Mouse (Mus musculus): ENCODE measurements around the gene Fgfbp3. TPM values are rescaled to one million over a fixed set of nuclear protein-coding genes. Genes with fewer than 3 reads are reported as not detected.

Fgfbp3 gene
- polyA plus RNA-seq, 1 experiment: 4.9 TPM

DNA sequence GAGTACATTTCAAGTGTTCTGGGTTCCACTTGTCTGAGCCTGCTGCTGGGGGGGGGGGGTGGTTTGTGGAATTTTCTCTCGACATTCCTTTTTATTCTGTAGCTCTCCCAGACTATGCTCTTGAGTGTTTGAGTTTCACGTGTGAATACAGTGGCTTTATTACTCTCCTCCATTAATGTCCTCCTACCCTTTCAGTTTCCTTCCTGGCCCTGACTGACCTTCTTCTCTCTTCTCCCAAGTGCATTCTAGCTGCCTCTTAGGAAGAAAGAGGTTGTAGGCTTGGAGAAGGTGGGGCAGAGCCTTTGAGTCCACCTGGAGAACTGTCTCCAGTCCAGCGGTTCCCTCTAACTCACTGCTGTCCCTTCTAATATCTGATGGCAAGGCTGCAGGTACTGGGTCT is 3.5 kb upstream of the Fgfbp3 start:
- Histone ChIP-seq H3K4me3 (ENCODE audit: low read depth, low read length) (no peak overlapping the region), H3K27me3 (ENCODE audit: control insufficient read depth, insufficient read depth, low read length) (no peaks in the 10 kb centered on the region), H3K4me1 (ENCODE audit: control insufficient read depth, insufficient read depth, insufficient read length, low read length) (0 out of 2 replicates have a peak, but pooled peaks cover 2% of the 10 kb centered on the region), H3K27ac (ENCODE audit: insufficient read depth, low read depth, low read length) (no peak overlapping the region), H3K36me3 (ENCODE audit: control insufficient read depth, insufficient read depth, low read length) (no peaks in the 10 kb centered on the region)
- 61% methylated on average over 3 of the region's 3 CpGs for WGBS
- no peak for TF ChIP-seq CTCF (IDR thresholded peaks at IDR 0.05; ENCODE audit: extremely low read depth, insufficient read length, insufficient replicate concordance, low read depth, low read length)
- no peak for TF ChIP-seq POLR2A (IDR thresholded peaks at IDR 0.05; ENCODE audit: low read depth, low read length)

DNA sequence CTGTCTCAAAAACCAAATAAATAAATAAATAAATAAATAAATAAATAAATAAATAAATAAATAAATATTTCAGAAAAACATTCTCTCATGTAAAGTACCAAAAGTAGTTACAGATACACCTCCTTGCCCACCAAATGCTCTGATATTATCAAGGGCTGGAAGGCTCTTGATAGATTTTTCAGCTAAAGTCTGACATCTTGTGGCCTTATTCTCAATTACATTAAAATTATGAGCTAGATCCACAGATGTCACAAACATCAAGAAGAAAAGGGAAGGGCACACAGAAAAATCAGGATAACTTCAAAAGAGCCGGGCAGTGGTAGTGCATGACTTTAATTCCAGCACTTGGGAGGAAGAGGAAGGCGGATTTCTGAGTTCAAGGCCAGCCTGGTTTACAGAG is 2.6 kb upstream of the Fgfbp3 start:
- H3K4me1 ChIP-seq (ENCODE audit: control insufficient read depth, insufficient read depth, insufficient read length, low read length): 0 out of 2 replicates have a peak, but pooled peaks cover 2% of the 10 kb centered on the region
- 16% methylated on average over 2 of the region's 2 CpGs for WGBS
- TF ChIP-seq POLR2A (IDR thresholded peaks at IDR 0.05; ENCODE audit: low read depth, low read length) (no peak), CTCF (IDR thresholded peaks at IDR 0.05; ENCODE audit: extremely low read depth, insufficient read length, insufficient replicate concordance, low read depth, low read length) (no peak)
- H3K27me3 ChIP-seq (ENCODE audit: control insufficient read depth, insufficient read depth, low read length): no peaks in the 10 kb centered on the region
- H3K27ac ChIP-seq (ENCODE audit: insufficient read depth, low read depth, low read length): no peak overlapping the region
- no peak overlapping the region for H3K4me3 ChIP-seq (ENCODE audit: low read depth, low read length)
- H3K36me3 ChIP-seq (ENCODE audit: control insufficient read depth, insufficient read depth, low read length): no peaks in the 10 kb centered on the region

DNA sequence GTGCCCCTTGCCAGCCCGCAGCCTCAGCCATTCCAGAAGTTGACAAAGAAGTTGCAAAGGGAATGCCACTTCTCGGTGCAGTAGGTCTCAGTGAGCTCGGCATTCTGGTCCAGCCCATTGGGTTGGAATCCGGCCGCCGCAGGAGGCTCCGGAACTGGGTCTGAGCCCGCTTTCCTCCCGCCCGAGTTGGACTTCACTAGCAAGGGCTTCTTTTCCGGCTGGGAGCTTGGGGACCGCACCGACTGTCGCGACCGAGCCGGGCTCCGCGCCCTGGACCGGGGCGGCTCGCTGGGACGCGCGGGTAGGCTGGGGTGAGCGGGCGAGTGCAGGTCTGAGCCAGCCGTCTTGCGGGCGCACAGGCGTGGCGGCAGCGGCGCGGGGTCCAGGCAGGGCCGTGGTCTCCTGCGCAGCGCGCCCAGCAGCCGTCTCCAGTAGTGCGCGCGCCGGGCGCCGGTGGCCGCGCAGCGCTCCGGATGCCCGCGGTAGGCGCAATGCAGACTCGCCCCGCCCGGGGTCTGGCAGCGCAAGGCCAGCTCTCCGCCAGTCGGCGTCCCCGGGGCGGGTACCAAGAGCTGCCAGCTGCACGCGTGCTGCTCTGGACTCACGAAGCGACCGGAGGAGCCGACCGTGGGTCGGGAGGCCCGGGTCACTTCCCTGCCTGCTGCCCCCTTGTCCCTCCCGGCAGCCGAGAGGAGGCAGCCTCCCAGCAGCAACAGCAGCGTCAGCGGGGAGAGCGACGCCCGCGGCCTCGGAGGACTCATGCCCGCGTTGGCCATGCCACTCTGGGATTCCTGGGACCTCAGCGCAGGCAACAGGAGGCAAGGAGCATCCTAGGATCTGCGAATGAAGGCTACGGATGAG is 744 bp downstream of the Fgfbp3 start:
- TF ChIP-seq CTCF (IDR thresholded peaks at IDR 0.05; ENCODE audit: extremely low read depth, insufficient read length, insufficient replicate concordance, low read depth, low read length) (peak; percentile 23; the same call in 1 of the 2 replicates), POLR2A (IDR thresholded peaks at IDR 0.05; ENCODE audit: low read depth, low read length) (0 out of 2 replicates have a peak, but pooled peaks have one; percentile 40)
- under 1% methylated on average over 84 of the region's 85 CpGs for WGBS
- Histone ChIP-seq H3K4me3 (ENCODE audit: low read depth, low read length) (peak overlapping the region; percentile 84), H3K27me3 (ENCODE audit: control insufficient read depth, insufficient read depth, low read length) (no peaks in the 10 kb centered on the region), H3K36me3 (ENCODE audit: control insufficient read depth, insufficient read depth, low read length) (no peaks in the 10 kb centered on the region), H3K27ac (ENCODE audit: insufficient read depth, low read depth, low read length) (no peak overlapping the region), H3K4me1 (ENCODE audit: control insufficient read depth, insufficient read depth, insufficient read length, low read length) (0 out of 2 replicates have a peak, but pooled peaks cover 2% of the 10 kb centered on the region)

DNA sequence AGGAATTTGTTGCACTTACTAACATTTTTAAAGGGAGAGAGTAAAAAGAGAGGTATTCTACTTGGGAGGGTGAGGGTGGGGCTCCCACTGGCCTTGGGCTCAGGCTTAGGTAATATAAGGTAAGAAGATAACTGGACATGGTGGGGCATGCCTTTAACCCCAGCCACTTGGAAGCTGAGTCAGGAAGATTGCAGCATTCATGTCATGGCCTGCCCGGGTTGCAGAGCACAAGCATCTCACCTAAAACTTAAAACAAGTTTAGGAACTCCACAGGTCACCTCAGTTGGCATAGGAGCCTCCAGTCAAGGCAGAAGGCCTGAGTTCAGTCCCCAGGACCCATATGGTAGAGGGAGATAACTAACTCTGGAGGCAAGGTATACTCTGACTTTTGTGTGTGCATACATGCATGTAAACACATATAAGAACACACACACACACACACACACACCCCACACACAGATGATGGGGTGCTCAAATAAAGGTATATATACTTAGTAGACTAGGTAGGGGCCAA is 2.5 kb downstream of the Fgfbp3 start:
- Histone ChIP-seq H3K4me3 (ENCODE audit: low read depth, low read length) (no peak overlapping the region), H3K4me1 (ENCODE audit: control insufficient read depth, insufficient read depth, insufficient read length, low read length) (0 out of 2 replicates have a peak, but pooled peaks cover 2% of the 10 kb centered on the region), H3K36me3 (ENCODE audit: control insufficient read depth, insufficient read depth, low read length) (no peaks in the 10 kb centered on the region), H3K27me3 (ENCODE audit: control insufficient read depth, insufficient read depth, low read length) (no peaks in the 10 kb centered on the region; the same call in 1 of the 2 replicates), H3K27ac (ENCODE audit: insufficient read depth, low read depth, low read length) (no peak overlapping the region)
- 64% methylated on average over 1 of the region's 1 CpGs for WGBS
- TF ChIP-seq CTCF (IDR thresholded peaks at IDR 0.05; ENCODE audit: extremely low read depth, insufficient read length, insufficient replicate concordance, low read depth, low read length): no peak
- no peak for TF ChIP-seq POLR2A (IDR thresholded peaks at IDR 0.05; ENCODE audit: low read depth, low read length)

DNA sequence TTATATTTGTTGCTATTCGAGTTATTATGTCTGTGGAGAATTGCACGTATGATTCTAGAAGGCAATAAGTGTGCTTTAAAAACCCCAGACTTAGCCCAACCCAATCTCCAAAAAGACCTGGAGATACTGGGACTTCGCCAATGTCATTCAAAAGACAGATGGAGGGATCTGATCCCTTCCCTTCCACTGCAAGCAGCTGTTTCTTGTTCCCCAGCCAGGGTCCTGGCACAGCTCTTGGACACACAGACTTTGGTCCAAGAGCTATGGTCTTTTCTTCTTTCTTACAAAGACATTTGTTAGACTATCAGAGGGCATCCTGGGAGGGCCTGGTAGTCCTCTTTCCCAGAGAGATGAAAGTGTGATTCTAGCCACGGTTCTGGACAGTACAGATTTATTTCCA is 3.2 kb downstream of the Fgfbp3 start:
- Histone ChIP-seq H3K27ac (ENCODE audit: insufficient read depth, low read depth, low read length) (no peak overlapping the region), H3K4me3 (ENCODE audit: low read depth, low read length) (no peak overlapping the region), H3K4me1 (ENCODE audit: control insufficient read depth, insufficient read depth, insufficient read length, low read length) (0 out of 2 replicates have a peak, but pooled peaks cover 2% of the 10 kb centered on the region), H3K27me3 (ENCODE audit: control insufficient read depth, insufficient read depth, low read length) (no peaks in the 10 kb centered on the region; the same call in 1 of the 2 replicates), H3K36me3 (ENCODE audit: control insufficient read depth, insufficient read depth, low read length) (no peaks in the 10 kb centered on the region)
- WGBS: 78% methylated on average over 4 of the region's 4 CpGs
- TF ChIP-seq POLR2A (IDR thresholded peaks at IDR 0.05; ENCODE audit: low read depth, low read length): no peak
- no peak for TF ChIP-seq CTCF (IDR thresholded peaks at IDR 0.05; ENCODE audit: extremely low read depth, insufficient read length, insufficient replicate concordance, low read depth, low read length)

DNA sequence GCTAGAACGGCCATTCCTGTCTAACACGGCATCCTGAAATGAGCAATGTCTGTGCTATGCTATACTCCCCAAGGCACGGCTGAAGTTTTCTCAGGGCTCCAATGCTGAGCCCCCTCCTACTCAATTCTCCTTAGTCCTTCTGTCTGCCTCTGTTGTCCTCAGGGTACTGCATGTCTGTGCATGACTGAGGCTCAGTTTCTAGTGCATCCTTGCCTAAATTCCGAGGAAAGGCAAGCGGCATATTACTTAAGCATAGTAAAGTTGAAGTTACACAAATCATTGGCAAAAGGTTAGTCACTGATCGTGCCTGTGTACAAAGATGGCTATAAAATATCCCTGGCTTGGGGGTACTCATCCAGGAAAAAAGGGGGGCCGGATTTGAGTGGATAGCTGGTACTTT is 6.4 kb downstream of the Fgfbp3 start:
- H3K27me3 ChIP-seq (ENCODE audit: control insufficient read depth, insufficient read depth, low read length): no peaks in the 10 kb centered on the region; the same call in 1 of the 2 replicates
- H3K27ac ChIP-seq (ENCODE audit: insufficient read depth, low read depth, low read length): no peak overlapping the region
- H3K4me1 ChIP-seq (ENCODE audit: control insufficient read depth, insufficient read depth, insufficient read length, low read length): no peaks in the 10 kb centered on the region
- no peak for TF ChIP-seq POLR2A (IDR thresholded peaks at IDR 0.05; ENCODE audit: low read depth, low read length)
- TF ChIP-seq CTCF (IDR thresholded peaks at IDR 0.05; ENCODE audit: extremely low read depth, insufficient read length, insufficient replicate concordance, low read depth, low read length): no peak
- no peaks in the 10 kb centered on the region for H3K36me3 ChIP-seq (ENCODE audit: control insufficient read depth, insufficient read depth, low read length)
- H3K4me3 ChIP-seq (ENCODE audit: low read depth, low read length): no peak overlapping the region
- WGBS: 78% methylated on average over 7 of the region's 7 CpGs

DNA sequence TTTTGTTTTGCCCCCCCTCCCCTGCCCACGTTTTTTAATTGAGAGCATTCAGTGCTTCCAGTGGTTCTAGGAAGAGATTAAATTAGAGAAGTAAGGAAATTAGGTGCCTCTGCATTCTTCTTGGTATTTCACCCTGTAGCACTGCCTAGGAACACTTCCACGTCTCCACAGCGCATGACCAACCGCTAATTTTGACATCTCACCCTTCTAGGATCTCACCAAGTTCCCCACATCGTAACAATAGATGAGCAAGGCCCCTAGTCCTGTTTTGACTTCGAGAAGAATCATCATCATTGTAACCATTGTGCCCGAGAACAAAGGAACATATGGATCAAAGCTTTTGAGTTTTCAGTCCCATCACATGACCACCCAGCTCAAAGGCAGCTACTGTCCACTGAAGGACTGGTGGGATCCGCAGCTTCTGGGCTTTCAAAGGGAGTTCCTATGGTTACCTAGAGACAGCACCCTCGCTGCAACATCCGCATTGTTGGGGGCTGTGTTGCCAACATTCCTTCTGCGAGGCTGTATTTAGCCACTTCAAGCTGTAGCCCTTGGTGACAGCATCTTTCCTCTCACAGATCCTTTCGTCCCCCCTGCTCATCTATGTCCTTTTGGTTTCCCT is 8.9 kb downstream of the Fgfbp3 start:
- no peak overlapping the region for H3K4me3 ChIP-seq (ENCODE audit: low read depth, low read length)
- no peaks in the 10 kb centered on the region; the same call in 1 of the 2 replicates for H3K27me3 ChIP-seq (ENCODE audit: control insufficient read depth, insufficient read depth, low read length)
- H3K4me1 ChIP-seq (ENCODE audit: control insufficient read depth, insufficient read depth, insufficient read length, low read length): no peaks in the 10 kb centered on the region
- H3K27ac ChIP-seq (ENCODE audit: insufficient read depth, low read depth, low read length): no peak overlapping the region
- no peaks in the 10 kb centered on the region for H3K36me3 ChIP-seq (ENCODE audit: control insufficient read depth, insufficient read depth, low read length)
- no peak for TF ChIP-seq CTCF (IDR thresholded peaks at IDR 0.05; ENCODE audit: extremely low read depth, insufficient read length, insufficient replicate concordance, low read depth, low read length)
- TF ChIP-seq POLR2A (IDR thresholded peaks at IDR 0.05; ENCODE audit: low read depth, low read length): no peak
- 50% methylated on average over 12 of the region's 12 CpGs for WGBS

Measured in small intestine, adult 2 months (tissue).